Mouse (Mus musculus) ES-CJ7 (cell line): ENCODE data around the gene BC052040.

Experiments
- DNase-seq: peaks from one replicate; pipeline ENCODE4 v3.0.0; 2011; ENCODE audit warnings: low read depth, low spot score

BC052040 gene

GRCm38 (mm10) chr2:115702610-115703009, 121.1 kb downstream of the BC052040 start:
- peak; percentile 45 for DNase-seq

- DNase-seq, result no peak
These were observed 136.0 kb downstream of the BC052040 start for GRCm38 (mm10) chr2:115717535-115717934.

GRCm38 (mm10) chr2:115717980-115718379, 136.5 kb downstream of the BC052040 start:
- no peak for DNase-seq

- peak; percentile 97 for DNase-seq
These were observed 141.9 kb downstream of the BC052040 start for GRCm38 (mm10) chr2:115723452-115723851.

GRCm38 (mm10) chr2:115724216-115724615, 142.7 kb downstream of the BC052040 start:
- no peak for DNase-seq

DNA sequence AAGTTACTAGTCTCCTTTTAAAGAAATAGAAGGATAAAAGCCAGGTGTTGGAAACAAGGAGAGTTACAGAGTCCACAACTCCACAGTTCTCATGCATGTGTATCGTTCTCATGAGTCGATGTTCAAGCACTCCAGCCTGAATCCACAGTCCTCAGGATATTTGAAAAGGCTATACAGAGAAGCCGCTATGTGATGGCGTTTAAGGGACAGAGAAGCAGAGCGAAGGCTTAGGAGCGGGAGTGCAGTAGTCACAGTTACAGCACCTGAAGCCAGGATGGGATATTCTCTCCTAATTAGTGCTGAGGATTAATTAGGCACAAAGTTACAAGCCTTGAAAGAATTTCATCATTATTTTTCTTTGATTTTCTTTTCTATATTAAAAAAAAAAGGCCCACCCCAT, 143.2 kb downstream of the BC052040 start:
- no peak for DNase-seq

DNA sequence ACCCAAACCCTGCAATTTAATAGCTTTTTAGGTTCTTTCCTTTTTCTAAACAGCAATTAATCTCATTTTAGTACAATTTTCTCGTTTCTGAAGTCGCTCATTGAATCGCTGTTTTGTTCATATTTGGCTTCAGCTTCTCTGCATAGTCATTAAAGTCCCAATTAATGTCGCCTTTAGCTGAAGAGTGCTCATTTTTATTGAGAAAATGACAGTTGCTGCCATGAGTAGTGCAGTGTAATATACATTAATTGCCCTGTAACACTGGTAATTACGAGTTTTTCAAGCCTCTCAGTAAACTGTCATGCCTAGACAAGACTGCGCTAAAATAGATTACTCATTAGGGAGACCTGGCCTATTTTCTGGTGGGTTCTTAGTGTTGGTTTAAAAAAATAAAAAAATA, 144.0 kb downstream of the BC052040 start:
- DNase-seq, result no peak

DNA sequence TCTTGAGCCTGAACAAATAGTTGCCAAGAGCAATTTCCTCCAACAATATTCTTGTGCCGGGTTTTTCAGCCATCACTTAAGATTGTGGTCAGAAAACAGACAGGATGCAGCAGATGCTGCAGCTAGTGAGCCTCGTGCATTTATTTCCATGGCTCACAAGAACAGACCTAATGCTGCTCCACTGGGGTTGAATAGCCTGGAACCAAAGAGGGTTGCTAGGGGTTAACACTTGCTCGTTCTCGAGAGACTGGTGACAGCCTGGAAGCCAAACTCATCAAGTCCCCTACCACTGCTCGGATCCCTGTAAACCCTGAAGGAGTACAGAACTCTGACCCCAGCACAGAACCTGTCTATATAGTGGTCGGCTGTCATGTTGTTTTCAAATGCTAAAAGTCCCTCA, 144.4 kb downstream of the BC052040 start:
- DNase-seq, result no peak

DNA sequence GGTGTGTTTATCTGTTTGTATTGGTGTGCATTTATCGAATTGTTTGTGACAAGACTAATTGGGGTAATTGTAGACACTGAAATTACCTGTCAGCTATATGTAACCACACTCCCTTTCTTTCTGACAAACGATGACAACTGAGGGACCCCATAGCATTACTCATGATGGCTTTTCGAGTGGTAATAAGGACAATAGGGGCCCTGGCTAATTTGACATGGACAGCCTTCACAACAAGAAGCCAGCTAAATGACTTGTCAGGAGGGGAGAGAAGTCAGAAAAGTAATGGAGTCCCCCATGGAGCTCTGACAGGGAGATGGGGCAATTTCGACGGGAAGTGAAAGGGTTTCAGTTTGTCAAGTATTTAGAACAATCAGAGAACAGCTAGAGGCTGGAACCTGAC, 145.3 kb downstream of the BC052040 start:
- DNase-seq, result no peak

DNA sequence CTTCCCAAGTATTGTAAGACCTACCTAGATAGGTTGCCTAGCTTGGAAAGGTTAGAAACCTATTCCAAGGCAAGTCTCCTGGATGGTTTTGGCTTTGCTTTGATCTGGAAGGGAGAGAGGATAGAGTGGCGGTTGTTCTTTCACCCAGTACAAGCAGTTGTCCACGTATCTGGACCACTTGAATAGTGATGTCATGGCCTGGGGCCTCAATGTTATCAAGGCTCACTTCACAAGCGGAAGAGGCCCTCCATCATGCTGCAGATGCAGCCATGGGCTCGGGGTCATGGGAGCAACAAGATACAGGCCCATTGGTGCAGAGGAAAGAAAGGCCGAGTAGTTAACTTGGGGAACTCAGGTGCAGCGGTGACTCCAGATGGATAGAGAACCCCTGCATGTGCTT, 147.1 kb downstream of the BC052040 start:
- DNase-seq, result no peak

GRCm38 (mm10) chr2:115730502-115730901, 149.0 kb downstream of the BC052040 start:
- no peak for DNase-seq

GRCm38 (mm10) chr2:115731171-115731570, 149.7 kb downstream of the BC052040 start:
- no peak for DNase-seq

DNA sequence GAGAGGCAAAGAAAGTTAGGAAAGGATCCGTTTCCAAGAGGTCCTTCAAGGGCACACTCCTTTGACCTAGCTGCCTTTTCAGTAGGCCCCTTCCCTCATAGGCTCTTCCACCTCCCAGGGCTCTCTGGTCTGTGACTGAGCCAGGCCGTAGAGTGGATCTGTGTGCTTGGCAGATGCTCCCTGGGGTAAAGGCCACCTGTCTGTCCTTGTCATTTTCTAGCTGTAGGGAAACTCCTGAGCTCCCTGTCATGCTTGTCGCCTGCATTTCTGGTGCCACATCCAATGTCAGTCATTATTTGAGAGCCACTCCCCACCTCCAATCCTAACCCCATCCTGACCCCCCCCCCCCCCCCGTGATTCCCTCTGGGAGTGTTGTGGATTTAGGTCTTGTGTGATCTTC, 151.1 kb downstream of the BC052040 start:
- DNase-seq, result no peak

GRCm38 (mm10) chr2:115733017-115733692, 151.6 kb downstream of the BC052040 start:
- DNase-seq, result no peak

GRCm38 (mm10) chr2:115734850-115735249, 153.3 kb downstream of the BC052040 start:
- DNase-seq, result no peak

DNA sequence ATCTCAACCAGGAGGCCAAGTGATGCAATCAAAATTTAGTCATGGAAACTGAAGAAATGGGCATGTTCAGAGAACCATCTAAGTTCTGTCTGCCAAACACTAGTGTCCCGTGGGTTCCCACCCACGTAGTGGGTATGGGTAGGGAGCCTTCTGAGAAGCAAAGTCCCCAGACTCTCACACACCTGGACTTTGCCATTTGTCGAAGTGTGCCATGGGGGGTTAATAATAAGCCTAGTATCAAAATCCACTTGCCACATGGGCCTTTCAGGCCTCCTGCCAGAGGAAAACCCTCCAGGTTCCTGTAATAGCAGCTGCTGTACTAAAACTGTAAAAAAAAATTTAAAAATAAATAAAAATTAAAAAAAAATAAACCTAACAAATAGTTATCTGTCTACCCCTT, 154.9 kb downstream of the BC052040 start:
- DNase-seq, result no peak

DNA sequence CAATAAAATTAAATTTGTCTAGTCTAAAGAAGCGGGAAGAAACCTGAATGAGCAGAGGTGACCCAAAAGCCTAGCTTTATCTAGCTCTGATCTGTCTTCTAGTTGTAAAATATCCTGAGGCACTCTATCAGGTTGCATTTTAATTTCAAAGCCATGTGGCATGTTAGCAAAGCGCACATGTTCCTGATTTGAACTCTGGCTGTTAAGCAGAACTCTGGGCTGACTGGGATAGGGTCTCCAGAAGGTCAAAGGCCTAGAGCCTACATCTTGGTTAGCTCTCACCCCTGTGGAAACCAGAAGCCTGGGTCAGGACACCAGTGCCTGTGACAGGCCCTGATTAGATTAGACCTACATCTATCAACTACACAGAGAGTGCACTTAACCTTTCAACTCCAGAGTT, 156.4 kb downstream of the BC052040 start:
- DNase-seq, result no peak

DNA sequence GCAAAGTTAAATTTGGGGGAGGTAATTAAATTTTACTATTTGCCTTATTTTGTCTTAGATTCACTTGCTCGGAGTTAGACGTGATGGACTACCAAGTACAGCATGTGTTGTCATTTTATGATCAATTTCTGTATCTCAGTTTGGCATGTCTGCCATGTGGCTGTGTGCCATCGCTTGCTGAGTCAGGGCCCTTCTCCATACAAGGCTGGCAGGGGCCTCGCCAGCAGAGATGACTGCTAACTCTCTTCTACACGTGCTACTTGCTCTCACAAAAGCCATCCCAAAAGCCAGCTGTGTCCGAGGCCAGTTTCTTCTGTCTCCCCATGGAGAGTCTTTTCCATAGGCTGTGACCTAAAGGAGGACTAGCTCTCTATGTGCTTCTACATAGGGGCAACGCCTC, 160.5 kb downstream of the BC052040 start:
- DNase-seq, result no peak

DNA sequence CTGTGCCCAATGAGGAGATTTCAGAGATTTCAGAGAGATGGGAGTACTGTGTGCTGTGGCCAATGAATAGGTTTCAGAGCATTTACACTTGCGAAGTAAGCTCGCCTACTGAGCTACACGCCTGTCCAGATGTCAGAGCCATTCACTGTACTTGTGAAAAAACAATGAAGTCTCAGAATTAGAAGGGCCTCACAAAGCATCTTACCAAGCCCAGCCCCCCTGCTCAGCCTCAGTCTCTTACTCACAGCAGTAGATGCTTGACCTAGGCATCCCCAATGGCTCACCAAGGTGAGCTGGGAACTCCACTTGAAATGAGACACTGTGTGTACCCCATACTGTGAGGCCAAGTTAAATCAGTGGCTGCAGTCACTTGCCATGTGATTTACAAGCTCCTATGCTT, 166.1 kb downstream of the BC052040 start:
- DNase-seq, result peak; percentile 80

GRCm38 (mm10) chr2:115751177-115751576, 169.7 kb downstream of the BC052040 start:
- no peak for DNase-seq

DNA sequence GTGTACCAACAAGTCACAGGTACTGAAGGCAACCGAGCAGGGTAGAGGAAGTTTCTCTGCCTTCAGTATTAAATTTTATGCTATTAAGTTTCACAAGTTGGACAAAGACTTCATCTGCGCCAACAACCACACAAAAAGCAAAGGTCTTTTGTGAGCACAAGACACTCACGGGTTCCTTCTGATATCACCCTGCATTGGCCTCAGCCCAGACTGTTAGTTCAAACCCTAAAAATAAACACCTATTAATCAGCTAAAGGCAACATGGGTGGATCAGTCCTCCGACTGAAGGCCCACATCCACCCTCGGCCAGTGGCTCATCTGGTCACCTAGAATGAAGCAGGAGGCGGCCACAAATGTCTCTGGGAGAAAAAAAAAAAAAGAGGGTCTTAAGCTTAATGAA, 176.2 kb downstream of the BC052040 start:
- DNase-seq, result no peak

- no peak for DNase-seq
These were observed 177.0 kb downstream of the BC052040 start for GRCm38 (mm10) chr2:115758542-115758941.

GRCm38 (mm10) chr2:115764595-115765305, 183.2 kb downstream of the BC052040 start:
- no peak for DNase-seq
